Mouse (Mus musculus) ovary, postnatal 36 days (tissue): Measurements from ENCODE around the gene Hoxa10.
A peak's percentile ranks its signal among the peaks of the same experiment; 100 is the strongest.

Source experiments
- DNase-seq: peaks from one replicate; pipeline ENCODE4 v3.0.0; 2022; ENCODE audit warnings: low spot score, mixed read lengths

Hoxa10 gene

DNA sequence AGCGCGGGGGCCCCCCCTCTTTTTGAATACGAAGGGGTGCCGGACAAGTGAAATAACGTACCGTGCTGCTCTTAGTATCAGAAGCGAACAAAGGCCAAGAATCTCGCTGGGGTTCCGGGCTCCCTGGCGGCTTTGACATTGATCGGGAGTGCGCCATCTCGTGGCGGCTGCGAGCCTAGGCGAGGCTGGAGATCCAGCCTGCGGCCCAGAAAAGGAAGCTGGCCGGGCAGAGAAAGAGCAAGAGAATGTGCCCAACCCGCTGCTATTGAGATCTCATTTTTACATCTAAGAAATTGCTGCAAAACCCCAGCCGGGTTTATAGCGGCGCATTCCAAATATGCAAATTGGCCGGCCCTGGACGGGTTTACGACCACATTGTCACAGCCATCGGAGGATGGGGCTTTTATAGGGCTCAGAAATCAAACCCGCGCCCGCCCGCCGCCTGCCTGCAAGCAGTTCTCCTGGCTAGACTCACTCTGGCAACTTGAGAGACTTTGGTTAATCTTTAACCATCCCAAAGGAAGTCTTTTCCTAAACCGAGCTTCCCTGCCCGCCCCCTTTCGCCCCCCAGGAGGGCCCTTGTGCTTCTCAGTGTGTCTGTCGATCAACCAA lies at the start of gene Hoxa10:
Gene Hoxa10, minus strand, starts transcription at position 466 of the 612 bp plus-strand sequence.
- peak; percentile 71 for DNase-seq

GRCm38 (mm10) chr6:52290186-52290585 lies 49.5 kb upstream of the Hoxa10 start:
- DNase-seq, result no peak

DNA sequence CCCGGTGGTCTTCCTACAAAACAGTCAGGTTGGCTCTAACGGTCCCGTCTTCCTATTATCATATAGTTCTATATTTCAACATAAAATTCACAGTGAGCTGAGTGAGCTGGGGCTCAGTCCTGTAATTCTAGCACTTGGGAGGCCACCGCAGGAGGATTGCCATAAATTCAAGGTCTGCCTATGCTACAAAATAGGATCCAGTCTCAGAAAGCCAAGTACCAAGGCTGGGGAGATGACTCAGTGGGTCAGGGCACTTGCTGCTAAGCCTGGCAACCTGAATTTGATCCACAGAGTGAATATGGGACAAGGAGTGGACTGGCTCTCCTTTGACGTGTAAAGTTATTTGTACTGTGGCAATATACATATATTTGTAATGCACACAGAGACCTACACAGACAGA lies 43.2 kb upstream of the Hoxa10 start:
- DNase-seq, result no peak

- DNase-seq, result no peak
These were observed 40.4 kb upstream of the Hoxa10 start for GRCm38 (mm10) chr6:52281084-52281483.

- no peak for DNase-seq
These were observed 36.3 kb upstream of the Hoxa10 start for GRCm38 (mm10) chr6:52276920-52277319.

- no peak for DNase-seq
These were observed 35.7 kb upstream of the Hoxa10 start for GRCm38 (mm10) chr6:52276382-52276781.

GRCm38 (mm10) chr6:52275563-52276280 lies 35.1 kb upstream of the Hoxa10 start:
- DNase-seq, result no peak

DNA sequence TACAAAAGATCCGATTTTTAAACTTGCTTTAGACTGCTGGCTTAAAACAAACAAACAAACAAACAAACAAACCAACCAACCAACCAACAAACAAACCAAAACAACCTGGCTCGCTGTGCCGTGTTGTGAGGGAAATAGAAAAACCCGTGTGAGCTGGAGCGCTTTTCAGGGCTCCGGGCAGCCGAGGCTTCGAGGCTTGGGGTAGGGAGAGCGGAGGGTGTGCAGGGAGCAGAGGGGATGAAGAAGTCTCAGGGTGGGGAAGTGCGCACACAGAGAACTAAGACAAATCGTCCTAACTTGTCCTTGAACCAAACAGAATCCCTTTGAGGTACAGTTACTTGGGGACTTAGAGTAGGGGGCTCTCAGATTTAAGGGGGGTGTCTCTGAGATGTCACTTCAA lies 33.9 kb upstream of the Hoxa10 start:
- no peak for DNase-seq

DNA sequence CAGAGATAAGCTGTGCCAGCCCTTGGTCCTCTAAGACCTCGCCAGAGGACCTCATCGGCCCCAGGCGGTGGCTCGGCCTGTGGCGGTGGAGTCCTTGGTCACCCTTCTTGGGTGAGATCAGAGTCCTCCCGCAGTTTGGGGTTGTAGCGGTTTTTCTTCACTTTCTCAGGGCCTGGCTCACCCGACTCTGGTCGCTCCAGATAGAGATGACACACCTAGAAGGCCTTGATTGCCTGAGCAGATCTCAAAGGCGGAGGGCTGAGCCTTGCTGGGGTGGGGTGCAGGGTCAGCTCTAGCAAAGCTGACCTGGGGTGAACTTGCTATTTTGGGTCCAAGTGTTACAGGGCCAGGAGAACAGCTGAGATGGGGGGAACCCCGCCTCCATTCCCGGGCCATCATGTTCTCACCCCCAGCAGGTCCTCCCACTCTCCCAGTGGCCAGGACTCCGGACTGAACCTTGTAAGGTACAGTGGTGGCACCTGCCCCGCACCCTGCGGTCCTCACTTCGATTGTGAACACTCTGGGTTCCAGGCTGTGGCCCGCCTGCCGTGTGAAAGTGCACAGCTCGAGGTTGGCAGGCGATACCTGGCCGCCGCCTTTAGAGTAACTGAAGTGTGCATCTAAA lies 33.1 kb upstream of the Hoxa10 start:
- DNase-seq, result no peak

- no peak for DNase-seq
These were observed 32.4 kb upstream of the Hoxa10 start for GRCm38 (mm10) chr6:52272766-52273655.

DNA sequence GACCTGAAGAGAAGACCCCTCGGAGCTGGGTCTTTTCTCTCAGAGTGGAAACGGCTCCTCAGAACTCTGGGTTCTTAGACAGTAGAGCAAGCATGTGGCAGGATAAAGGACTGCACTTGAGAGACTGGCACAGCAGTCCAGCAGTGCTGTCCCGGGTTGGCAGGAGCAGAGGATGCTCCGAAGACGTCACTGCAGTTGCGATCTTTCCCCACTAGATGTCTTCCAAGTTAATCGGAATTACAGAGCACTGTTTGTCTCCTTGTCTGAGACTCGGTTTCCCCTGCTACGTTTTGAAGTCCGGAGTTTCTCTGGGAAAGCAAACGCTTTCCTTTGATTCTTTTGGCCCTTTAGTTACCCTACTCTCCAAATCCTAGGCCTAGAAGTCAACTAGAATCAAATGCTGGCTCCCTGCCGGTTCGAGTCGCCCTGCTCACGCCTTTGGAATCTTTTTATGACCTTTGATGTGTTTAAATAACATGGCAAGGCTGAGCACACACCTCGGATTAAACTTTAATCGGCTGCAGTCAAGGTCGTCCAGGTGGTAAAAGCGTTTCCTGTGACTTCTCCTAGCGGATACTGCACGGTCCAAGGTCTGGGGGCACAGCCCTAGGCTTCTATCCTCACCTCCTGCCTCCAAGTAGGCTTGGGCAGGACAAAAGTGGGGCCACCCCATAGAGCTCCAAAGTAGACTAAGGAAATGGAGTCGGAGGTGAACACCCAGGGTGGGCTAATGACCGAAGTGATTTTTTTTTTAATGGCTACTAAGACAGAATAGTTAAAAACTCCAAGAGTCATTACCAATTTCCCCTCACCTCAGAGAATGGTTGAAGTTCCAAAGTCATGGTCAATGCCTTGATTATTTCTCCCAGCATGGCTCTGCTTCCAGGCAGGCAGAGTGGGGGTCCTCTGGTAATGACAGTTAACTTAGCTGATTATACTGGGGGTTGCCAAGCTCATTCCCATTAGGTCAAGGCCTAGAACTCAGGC lies 30.1 kb upstream of the Hoxa10 start:
- peak; percentile 33 for DNase-seq

GRCm38 (mm10) chr6:52268756-52269155 lies 28.1 kb upstream of the Hoxa10 start:
- no peak for DNase-seq

DNA sequence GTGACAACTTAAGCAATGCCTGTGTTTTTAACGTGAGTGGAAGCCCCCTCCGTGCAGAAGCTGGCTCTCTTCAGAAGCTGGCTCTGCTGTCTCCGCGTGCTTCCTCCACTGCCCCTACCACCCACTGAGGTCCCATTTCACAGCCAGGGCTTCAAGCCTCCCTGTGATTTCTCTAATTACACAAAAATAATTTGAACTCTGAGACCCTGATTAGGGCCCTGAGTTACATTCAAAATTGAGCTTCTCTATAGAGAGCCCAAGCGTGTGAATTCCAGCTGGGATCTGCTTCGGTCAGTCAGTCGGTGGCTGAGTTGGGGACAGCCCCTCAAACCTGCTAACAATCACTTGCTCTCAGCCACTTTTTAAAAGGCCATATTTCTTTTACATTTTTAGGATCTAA lies 27.7 kb upstream of the Hoxa10 start:
- no peak for DNase-seq

- DNase-seq, result no peak
These were observed 27.0 kb upstream of the Hoxa10 start for GRCm38 (mm10) chr6:52267691-52268090.

- no peak for DNase-seq
These were observed 26.6 kb upstream of the Hoxa10 start for GRCm38 (mm10) chr6:52267221-52267620.

DNA sequence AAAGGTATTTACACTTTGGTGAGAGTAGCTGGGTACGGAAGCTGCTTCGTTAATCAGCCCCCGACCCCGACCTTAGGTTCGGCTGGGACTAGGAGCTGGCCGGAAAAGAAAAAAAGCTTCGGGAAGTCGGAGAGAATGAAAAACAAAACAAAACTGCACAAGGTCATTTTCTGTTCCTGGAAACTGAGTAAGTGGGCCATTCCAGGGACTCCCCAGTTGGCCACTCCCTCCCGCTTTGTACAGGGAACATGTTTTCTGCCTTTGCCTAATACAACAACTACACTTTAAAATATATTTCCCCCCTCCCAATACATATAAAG lies 26.0 kb upstream of the Hoxa10 start:
- DNase-seq, result no peak

- no peak for DNase-seq
These were observed 25.4 kb upstream of the Hoxa10 start for GRCm38 (mm10) chr6:52265913-52266665.

DNA sequence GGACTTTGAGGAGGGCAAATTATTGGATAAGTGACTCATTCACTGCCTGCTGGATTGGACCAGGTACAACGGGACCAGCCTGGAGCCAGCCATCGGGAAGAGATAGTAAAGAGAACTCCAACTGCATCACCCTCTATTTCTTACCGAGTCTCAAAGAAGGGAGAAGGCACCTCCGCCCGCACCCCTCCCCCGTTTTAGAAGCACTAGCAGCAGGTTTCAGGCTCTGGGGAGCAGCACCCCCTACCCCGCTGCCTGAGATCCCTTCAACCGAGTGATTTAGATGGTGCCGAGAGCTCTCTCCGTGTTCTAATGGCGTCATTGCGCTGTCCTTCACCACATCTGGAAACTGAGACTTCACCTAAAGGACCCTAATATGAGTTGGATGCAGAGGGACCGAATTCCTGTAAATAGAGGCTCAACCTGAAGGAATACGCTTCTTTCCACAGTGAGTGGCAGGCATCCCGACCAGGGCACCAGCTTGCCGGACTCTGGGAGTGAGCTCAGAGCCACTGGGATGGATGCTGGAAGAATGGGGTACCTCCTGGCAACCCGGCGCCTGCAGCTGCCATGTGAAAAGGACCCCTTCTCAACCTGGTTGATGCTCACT lies 24.8 kb upstream of the Hoxa10 start:
- DNase-seq, result no peak

DNA sequence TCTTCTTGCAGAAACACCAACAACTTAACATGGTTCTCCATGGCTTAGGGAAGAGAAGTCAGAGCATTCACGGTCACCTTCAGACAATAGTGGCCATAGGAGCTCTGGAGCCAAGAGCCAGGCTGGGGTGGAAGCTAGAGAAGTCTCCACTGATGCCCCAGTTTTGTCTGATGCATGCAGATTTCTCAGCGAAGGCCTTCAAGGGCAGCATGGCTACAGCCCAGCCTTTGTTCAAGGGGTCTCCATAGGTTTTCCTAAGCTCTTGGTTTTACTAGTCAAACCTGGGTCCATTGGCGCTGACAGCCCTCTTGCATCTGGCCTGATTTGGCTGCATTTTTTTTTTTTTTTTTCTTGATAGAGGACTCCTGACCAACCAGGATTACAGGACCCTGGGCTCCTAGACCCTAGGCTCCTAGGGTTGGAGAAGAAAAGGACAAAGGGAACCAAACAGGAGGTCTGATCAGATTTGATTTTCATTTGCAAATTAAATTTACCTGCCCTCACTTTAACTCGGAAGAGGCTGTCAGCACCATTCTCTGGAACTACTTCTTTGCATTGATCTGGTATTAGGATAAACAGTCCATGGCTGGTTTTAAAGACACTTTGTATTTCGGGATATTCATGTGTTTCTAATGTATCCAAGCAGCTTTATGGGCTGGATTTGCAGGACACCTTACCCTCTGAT lies 23.6 kb upstream of the Hoxa10 start:
- no peak for DNase-seq

GRCm38 (mm10) chr6:52263321-52263585 lies 22.6 kb upstream of the Hoxa10 start:
- no peak for DNase-seq
